Mouse (Mus musculus) midbrain, embryonic 10.5 days (tissue): ENCODE data around the gene Hectd4. TPM values are rescaled to one million over a fixed set of nuclear protein-coding genes. Genes with fewer than 3 reads are reported as not detected.

ENCODE experiments used
- DNase-seq: peaks from one replicate; pipeline ENCODE4 v3.0.0-alpha.2; 2017; ENCODE audit warnings: low spot score
- H3K27ac ChIP-seq: fragments of 300-500 bp; sonication (generic); replicated peaks from 2 replicates; pipeline ENCODE4 v1.5.1; 2016; ENCODE audit warnings: mild to moderate bottlenecking
- H3K27me3 ChIP-seq: fragments of 300-500 bp; sonication (generic); 2 replicates; pipeline ENCODE4 v1.6.1; 2016; ENCODE audit warnings: low read depth, mild to moderate bottlenecking; ENCODE audit not compliant: poor library complexity, severe bottlenecking
- H3K36me3 ChIP-seq: fragments of 300-500 bp; sonication (generic); 2 replicates; pipeline ENCODE4 v1.6.1; 2016; ENCODE audit warnings: mild to moderate bottlenecking, moderate library complexity
- H3K4me1 ChIP-seq: fragments of 300-500 bp; sonication (generic); 2 replicates; pipeline ENCODE4 v1.6.1; 2016
- H3K4me3 ChIP-seq: fragments of 300-500 bp; sonication (generic); 2 replicates; pipeline ENCODE4 v1.5.1; 2016; ENCODE audit warnings: mild to moderate bottlenecking, moderate library complexity
- H3K9me3 ChIP-seq: fragments of 300-500 bp; sonication (generic); replicated peaks from 2 replicates; pipeline ENCODE4 v1.6.1; 2016; ENCODE audit warnings: mild to moderate bottlenecking
- WGBS: fragments of 180-500 bp; shearing (Covaris S2); methylation state at CpG from one replicate; pipeline ENCODE4 v1.1.7; 2016; 5-methylcytosine and 5-hydroxymethylcytosine counted together
- polyA plus RNA-seq: library from polyadenylated mRNA; unstranded; fragments of >200 nt; fragmentation: Nextera tagmentation; extraction: Ambion mirVana; gene quantifications from 2 replicates; pipeline ENCODE4 v1.2.1, GENCODE M21; 2016

Gene Hectd4
- 3.9 and 5.7 TPM in 2 replicates for polyA plus RNA-seq

GRCm38 (mm10) chr5:121219980-121220731 is at the start of gene Hectd4:
Gene Hectd4, plus strand, starts transcription at chr5:121220219.
- no peaks in the 10 kb centered on the region for H3K9me3 ChIP-seq
- H3K4me1 ChIP-seq, result peaks cover 22% of the 10 kb centered on the region
- DNase-seq, result peak; percentile 98
- peak within 1 kb of the TSS; percentile 94 for H3K27ac ChIP-seq
- H3K4me3 ChIP-seq, result peak within 1 kb of the TSS; percentile 96
- no peaks in the 10 kb centered on the region for H3K27me3 ChIP-seq
- WGBS, result 2% methylated on average over 87 of the region's 90 CpGs
- H3K36me3 ChIP-seq, result no peaks in the 10 kb centered on the region

DNA sequence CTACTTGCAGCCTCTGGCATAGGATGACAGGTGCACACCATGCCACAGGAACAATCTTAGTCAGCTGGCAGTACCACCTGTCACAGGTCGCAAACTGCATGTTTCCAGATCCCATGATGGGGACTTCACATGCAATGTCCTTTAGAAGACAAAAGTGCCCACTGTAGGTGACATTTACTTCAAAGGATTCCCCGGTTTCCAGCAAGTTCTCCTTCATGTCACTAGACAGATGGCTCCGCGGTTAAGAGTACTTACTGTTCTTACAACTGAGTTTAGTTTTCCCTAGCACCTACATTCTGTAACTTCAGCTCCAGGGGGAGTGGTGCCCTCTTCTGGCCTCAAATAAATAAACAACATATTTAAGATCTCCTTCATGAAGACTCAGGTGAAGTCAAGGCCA is 47.2 kb upstream of the Hectd4 start:
- no peak for DNase-seq
- Histone ChIP-seq H3K36me3 (peaks cover 65% of the 10 kb centered on the region), H3K9me3 (no peaks in the 10 kb centered on the region), H3K4me3 (no peak overlapping the region), H3K4me1 (no peaks in the 10 kb centered on the region), H3K27ac (no peak overlapping the region), H3K27me3 (no peaks in the 10 kb centered on the region)
- WGBS, result 95% methylated on average over 4 of the region's 4 CpGs

GRCm38 (mm10) chr5:121179077-121179857 is 40.8 kb upstream of the Hectd4 start:
- WGBS, result 80% methylated on average over 9 of the region's 9 CpGs

GRCm38 (mm10) chr5:121183269-121183668 is 36.8 kb upstream of the Hectd4 start:
- Histone ChIP-seq H3K4me1 (peaks cover 66% of the 10 kb centered on the region), H3K27me3 (no peaks in the 10 kb centered on the region), H3K9me3 (no peaks in the 10 kb centered on the region), H3K27ac (no peak overlapping the region), H3K36me3 (no peaks in the 10 kb centered on the region), H3K4me3 (no peak overlapping the region)
- DNase-seq, result no peak
- WGBS, result 88% methylated on average over 9 of the region's 9 CpGs

More at GRCm38 (mm10) chr5:121179077-121179857, 40.8 kb upstream of the Hectd4 start:
- H3K36me3 ChIP-seq, result peaks cover 22% of the 10 kb centered on the region
- H3K4me3 ChIP-seq, result no peak overlapping the region
- no peak overlapping the region for H3K27ac ChIP-seq
- H3K9me3 ChIP-seq, result no peaks in the 10 kb centered on the region
- H3K4me1 ChIP-seq, result peaks cover 27% of the 10 kb centered on the region
- no peaks in the 10 kb centered on the region for H3K27me3 ChIP-seq
- no peak for DNase-seq

DNA sequence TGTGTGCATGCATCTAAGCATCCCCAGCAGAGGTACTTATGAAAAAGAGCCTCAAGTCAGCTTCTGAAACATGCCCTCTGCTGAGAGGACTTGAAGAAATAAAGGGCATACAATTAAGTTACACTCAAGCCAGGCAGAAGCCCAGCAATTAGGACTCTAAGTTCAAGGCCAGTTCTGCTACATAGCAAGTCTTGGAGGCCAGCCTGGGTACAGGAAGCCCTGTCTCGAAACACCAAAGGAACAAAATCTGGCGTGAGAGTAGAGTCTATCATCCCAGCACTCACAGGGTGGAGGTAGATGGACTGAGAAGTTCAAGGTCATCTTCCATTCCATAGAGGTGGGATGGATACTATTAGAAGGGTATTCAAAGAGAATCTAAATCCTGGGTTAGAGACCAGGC is 35.6 kb upstream of the Hectd4 start:
- no peak for DNase-seq
- Histone ChIP-seq H3K4me1 (peaks cover 69% of the 10 kb centered on the region), H3K36me3 (no peaks in the 10 kb centered on the region), H3K9me3 (no peaks in the 10 kb centered on the region), H3K27ac (no peak overlapping the region), H3K4me3 (no peak overlapping the region), H3K27me3 (no peaks in the 10 kb centered on the region)
- 85% methylated on average over 2 of the region's 2 CpGs for WGBS

DNA sequence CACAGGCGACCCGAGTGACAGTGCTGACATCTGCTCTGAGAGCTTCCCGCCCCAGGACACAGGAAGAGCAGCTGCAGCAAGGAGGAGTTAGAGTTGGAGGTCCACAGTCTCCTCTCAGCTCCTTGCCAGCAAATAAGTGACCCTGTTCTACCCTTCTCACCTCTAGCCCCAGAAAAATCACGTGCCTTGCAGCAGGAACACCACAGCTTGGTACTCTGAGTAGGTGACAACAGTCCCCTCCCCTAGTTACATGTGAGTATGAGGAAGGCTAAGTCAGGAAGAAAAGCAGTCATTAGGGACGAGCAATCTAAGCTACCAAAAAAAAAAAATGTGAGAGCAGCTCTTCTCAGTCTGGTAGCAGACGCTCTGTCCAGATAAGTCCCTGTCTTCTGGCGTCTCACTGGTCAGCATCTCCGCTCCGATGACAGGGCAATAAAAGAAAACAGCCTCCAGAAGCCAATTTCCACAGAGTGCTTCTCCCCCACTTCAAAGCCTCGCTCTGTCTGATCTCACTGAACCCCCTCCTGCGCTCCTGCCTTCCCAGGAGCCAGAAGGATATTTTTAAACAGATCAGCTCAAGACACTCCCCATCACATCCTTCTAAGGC is 35.0 kb upstream of the Hectd4 start:
- Histone ChIP-seq H3K4me1 (peaks cover 67% of the 10 kb centered on the region), H3K9me3 (no peaks in the 10 kb centered on the region), H3K4me3 (no peak overlapping the region), H3K36me3 (no peaks in the 10 kb centered on the region), H3K27me3 (no peaks in the 10 kb centered on the region), H3K27ac (peak overlapping the region; percentile 2)
- WGBS, result 59% methylated on average over 11 of the region's 11 CpGs
- DNase-seq, result peak; percentile 15

DNA sequence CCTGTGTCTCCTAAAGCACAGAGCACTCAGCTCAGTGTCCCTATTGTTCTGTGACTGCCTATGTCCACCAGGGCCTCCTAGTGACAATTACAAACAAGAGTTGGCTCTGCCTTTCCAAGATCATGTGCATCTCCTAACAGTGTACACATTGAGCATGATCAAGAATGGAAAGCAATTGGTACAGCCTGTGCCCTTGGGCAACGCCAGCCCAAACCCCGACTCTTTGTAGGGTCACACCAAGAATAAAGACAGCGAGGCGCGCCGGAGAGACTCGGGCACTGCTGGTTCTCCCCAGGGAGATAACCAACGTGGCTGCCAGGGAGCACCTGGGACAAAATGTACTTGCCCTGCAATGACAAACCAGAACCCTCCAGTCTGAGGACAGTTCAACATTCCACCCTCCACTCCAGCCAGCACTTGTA is 32.4 kb upstream of the Hectd4 start:
- Histone ChIP-seq H3K27me3 (no peaks in the 10 kb centered on the region), H3K27ac (no peak overlapping the region; the same call in 1 of the 2 replicates), H3K4me3 (peak overlapping the region; percentile 24), H3K36me3 (no peaks in the 10 kb centered on the region), H3K9me3 (no peaks in the 10 kb centered on the region), H3K4me1 (peaks cover 70% of the 10 kb centered on the region)
- WGBS, result 88% methylated on average over 8 of the region's 8 CpGs
- DNase-seq, result peak; percentile 20

DNA sequence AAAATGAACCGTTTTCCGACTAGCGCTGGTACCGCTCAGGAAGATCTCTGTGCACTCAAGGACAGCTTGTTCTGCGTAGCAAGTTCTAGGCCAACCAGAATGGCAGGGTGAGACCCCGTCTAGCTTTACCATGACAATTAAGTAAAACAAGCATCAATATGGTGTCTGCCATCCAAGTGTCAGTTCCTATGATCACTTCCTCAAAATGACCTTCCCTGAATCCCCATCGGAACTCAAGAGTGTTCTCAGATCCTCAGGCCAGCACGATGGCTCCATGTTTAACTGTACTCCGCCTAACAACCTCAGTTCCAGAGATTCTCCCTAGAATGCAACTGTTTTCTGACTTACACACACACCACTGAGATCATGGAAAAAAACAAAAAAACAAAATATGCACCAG is 31.8 kb upstream of the Hectd4 start:
- WGBS, result 95% methylated on average over 9 of the region's 9 CpGs
- H3K4me3 ChIP-seq, result no peak overlapping the region
- no peaks in the 10 kb centered on the region for H3K27me3 ChIP-seq
- no peaks in the 10 kb centered on the region for H3K36me3 ChIP-seq
- peaks cover 70% of the 10 kb centered on the region for H3K4me1 ChIP-seq
- H3K27ac ChIP-seq, result no peak overlapping the region
- no peaks in the 10 kb centered on the region for H3K9me3 ChIP-seq
- no peak for DNase-seq

DNA sequence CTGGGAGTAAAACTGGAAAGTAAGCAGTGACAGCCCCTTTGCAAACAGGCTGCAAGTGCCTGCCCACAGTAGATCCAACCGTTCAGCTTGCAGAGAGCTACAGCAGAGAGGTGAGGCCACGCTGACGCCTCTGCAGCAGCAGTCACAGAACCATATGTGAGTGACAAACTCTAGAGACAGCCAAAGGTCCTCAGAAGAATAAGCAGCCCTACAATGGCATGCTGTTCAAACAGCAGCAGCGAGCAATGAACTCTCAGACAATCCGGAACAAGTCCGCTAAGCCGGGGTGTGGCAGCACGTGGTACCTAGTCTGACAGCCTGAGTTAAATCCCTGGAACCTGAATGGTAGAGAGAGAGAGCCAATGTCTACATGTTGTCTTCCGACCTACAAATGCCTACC is 30.8 kb upstream of the Hectd4 start:
- Histone ChIP-seq H3K9me3 (no peaks in the 10 kb centered on the region), H3K36me3 (no peaks in the 10 kb centered on the region), H3K4me1 (peaks cover 65% of the 10 kb centered on the region), H3K4me3 (no peak overlapping the region; the same call in 1 of the 2 replicates), H3K27ac (no peak overlapping the region), H3K27me3 (no peaks in the 10 kb centered on the region)
- no peak for DNase-seq
- WGBS, result 85% methylated on average over 9 of the region's 9 CpGs

GRCm38 (mm10) chr5:121190210-121190835 is 29.7 kb upstream of the Hectd4 start:
- 36% methylated on average over 21 of the region's 21 CpGs for WGBS
- no peaks in the 10 kb centered on the region for H3K27me3 ChIP-seq
- no peaks in the 10 kb centered on the region for H3K9me3 ChIP-seq
- peak overlapping the region; percentile 97 for H3K27ac ChIP-seq
- H3K4me1 ChIP-seq, result peaks cover 53% of the 10 kb centered on the region
- H3K36me3 ChIP-seq, result no peaks in the 10 kb centered on the region
- peak; percentile 33 for DNase-seq
- H3K4me3 ChIP-seq, result peak overlapping the region; percentile 95

- Histone ChIP-seq H3K4me1 (peaks cover 47% of the 10 kb centered on the region), H3K36me3 (no peaks in the 10 kb centered on the region), H3K4me3 (peak within 1 kb of the TSS; percentile 95), H3K27ac (peak within 1 kb of the TSS; percentile 97), H3K27me3 (no peaks in the 10 kb centered on the region), H3K9me3 (no peaks in the 10 kb centered on the region)
- under 1% methylated on average over 98 of the region's 98 CpGs for WGBS
- peak; percentile 87 for DNase-seq
Measured at GRCm38 (mm10) chr5:121190836-121191583, 29.0 kb upstream of the Hectd4 start, which contains the start of gene Ptpn11. Gene Ptpn11, minus strand, starts transcription at chr5:121191397.

GRCm38 (mm10) chr5:121191584-121191906 is 28.5 kb upstream of the Hectd4 start:
- peaks cover 42% of the 10 kb centered on the region for H3K4me1 ChIP-seq
- WGBS, result 8% methylated on average over 17 of the region's 17 CpGs
- DNase-seq, result no peak
- H3K36me3 ChIP-seq, result no peaks in the 10 kb centered on the region
- peak overlapping the region; percentile 97 for H3K27ac ChIP-seq
- H3K4me3 ChIP-seq, result peak overlapping the region; percentile 95
- no peaks in the 10 kb centered on the region for H3K9me3 ChIP-seq
- H3K27me3 ChIP-seq, result no peaks in the 10 kb centered on the region
